Mouse (Mus musculus): Measurements from ENCODE around the gene Ppm1a. TPM values are rescaled to one million over a fixed set of nuclear protein-coding genes. Genes with fewer than 3 reads are reported as not detected.
A peak's percentile ranks its signal among the peaks of the same experiment; 100 is the strongest.
"Not testable (repeated sequence)": the region's sequence is repeated elsewhere in the genome, so short reads cannot be mapped to it uniquely, and the experiment has no call there.

The Ppm1a gene
- polyA plus RNA-seq, 1 experiment from 2014 or later, result 53.5 TPM

DNA sequence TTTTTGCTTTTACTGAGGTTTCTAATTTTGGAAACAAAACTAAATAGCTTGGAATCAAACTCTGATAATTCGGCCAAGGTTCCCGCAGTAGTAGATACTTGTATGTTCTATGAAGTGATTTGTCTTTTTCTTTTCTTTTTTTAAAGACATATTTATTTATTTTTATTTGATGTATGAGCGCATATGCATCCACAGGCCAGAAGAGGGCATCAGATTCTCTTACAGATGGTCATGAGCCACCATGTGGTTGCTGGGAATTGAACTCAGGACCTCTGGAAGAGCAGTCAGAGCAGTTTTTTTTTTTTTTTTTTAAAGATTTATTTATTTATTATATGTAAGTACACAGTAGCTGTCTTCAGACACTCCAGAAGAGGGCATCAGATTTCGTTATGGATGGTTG, 25.5 kb downstream of the Ppm1a start:
- H3K4me1 ChIP-seq (replicated peaks; ENCODE audit: insufficient read depth, low read length); DNase-seq (ENCODE audit: low spot score); H3K27me3 ChIP-seq (ENCODE audit: insufficient read depth, low read length); H3K4me2 ChIP-seq (ENCODE audit: low read length); H3K4me3 ChIP-seq (replicated peaks; ENCODE audit: low read depth, low read length); H3K9ac ChIP-seq (ENCODE audit: low read depth, low read length); H3K27ac ChIP-seq; ATAC-seq (replicated peaks; ENCODE audit: low FRiP score, low read depth); H3K9me3 ChIP-seq (replicated peaks; ENCODE audit: low read length): not testable (repeated sequence)
- WGBS, result 90% methylated on average over 4 of the region's 4 CpGs
- H3K36me3 ChIP-seq (ENCODE audit: insufficient read depth, low read length), result 0 out of 2 replicates have a peak, but pooled peaks cover 15% of the 10 kb centered on the region
- 0 out of 2 replicates have a peak, but pooled peaks have one; percentile 29 for TF ChIP-seq CTCF (IDR thresholded peaks at IDR 0.05; ENCODE audit: low read depth)

DNA sequence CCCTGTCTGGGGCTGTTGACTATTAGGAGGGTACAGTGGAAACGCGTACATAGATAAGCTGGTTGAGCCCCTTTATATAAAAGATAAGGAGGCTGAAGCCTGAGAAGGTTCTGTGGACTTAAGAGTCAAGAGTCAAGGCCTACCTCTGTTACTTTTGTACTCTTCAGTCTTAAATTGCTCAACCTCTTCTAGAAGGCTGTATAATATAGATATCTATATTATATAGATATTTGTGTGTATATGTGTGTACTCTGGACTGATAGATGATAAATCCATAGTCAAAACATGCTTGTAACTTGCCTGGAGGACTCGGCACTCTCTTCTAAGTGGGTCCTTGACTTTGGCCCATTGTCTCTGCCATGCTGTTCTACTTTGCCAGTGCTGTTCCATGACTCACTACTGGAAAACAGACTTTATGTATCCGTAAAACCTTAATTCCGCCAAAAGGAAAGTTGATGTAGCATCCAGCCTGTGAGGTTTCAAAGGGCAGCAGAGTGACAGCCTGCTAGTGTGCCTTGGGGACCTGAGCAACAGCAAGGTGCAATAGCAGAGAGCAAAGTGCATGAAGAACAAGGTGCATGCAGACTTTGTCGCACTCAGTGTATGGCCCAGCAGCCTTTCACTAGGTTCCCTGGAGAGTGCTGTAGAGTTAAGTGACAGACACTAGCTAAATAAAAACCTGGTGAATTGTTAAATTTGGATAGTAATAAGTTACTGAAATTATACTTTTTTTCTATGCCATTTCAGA, 28.1 kb downstream of the Ppm1a start:
- 91% methylated on average over 6 of the region's 6 CpGs for WGBS
- DNase-seq (ENCODE audit: low spot score), result no peak
- Histone ChIP-seq H3K27me3 (ENCODE audit: insufficient read depth, low read length) (no peaks in the 10 kb centered on the region), H3K27ac (no peak overlapping the region), H3K4me1 (replicated peaks; ENCODE audit: insufficient read depth, low read length) (0 out of 2 replicates have a peak, but pooled peaks cover 2% of the 10 kb centered on the region), H3K36me3 (ENCODE audit: insufficient read depth, low read length) (0 out of 2 replicates have a peak, but pooled peaks cover 15% of the 10 kb centered on the region), H3K4me3 (replicated peaks; ENCODE audit: low read depth, low read length) (no peak overlapping the region), H3K9ac (ENCODE audit: low read depth, low read length) (no peak overlapping the region), H3K9me3 (replicated peaks; ENCODE audit: low read length) (no peaks in the 10 kb centered on the region), H3K4me2 (ENCODE audit: low read length) (no peak overlapping the region)
- ATAC-seq (replicated peaks; ENCODE audit: low FRiP score, low read depth), result no peak
- no peak for TF ChIP-seq CTCF (IDR thresholded peaks at IDR 0.05; ENCODE audit: low read depth)

DNA sequence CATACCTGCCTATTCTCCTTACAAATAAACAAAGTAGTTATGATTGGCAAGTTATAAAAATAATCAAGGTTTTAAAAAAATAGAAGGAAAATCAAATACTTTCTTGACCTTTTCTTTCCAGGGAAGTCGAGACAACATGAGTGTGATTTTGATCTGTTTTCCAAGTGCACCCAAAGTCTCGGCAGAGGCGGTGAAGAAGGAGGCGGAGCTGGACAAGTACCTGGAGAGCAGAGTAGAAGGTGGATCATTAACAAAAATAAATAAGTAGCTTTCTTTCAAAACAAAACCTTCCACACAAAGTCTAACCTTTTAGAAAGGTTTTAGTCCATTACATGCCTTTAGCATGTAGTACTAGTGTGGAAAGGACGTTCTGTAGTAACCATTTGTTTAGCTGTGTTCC, 29.3 kb downstream of the Ppm1a start:
- H3K4me2 ChIP-seq (ENCODE audit: low read length), result no peak overlapping the region
- ATAC-seq (replicated peaks; ENCODE audit: low FRiP score, low read depth) (no peak), DNase-seq (ENCODE audit: low spot score) (peak; percentile 29)
- H3K27ac ChIP-seq, result 0 out of 2 replicates have a peak overlapping the region, but pooled peaks have one; percentile 34
- no peak for TF ChIP-seq CTCF (IDR thresholded peaks at IDR 0.05; ENCODE audit: low read depth)
- no peaks in the 10 kb centered on the region for H3K4me1 ChIP-seq (replicated peaks; ENCODE audit: insufficient read depth, low read length)
- H3K9ac ChIP-seq (ENCODE audit: low read depth, low read length), result no peak overlapping the region
- H3K4me3 ChIP-seq (replicated peaks; ENCODE audit: low read depth, low read length), result no peak overlapping the region
- H3K36me3 ChIP-seq (ENCODE audit: insufficient read depth, low read length), result 0 out of 2 replicates have a peak, but pooled peaks cover 15% of the 10 kb centered on the region
- H3K9me3 ChIP-seq (replicated peaks; ENCODE audit: low read length), result no peaks in the 10 kb centered on the region
- 71% methylated on average over 5 of the region's 5 CpGs for WGBS
- H3K27me3 ChIP-seq (ENCODE audit: insufficient read depth, low read length), result no peaks in the 10 kb centered on the region

DNA sequence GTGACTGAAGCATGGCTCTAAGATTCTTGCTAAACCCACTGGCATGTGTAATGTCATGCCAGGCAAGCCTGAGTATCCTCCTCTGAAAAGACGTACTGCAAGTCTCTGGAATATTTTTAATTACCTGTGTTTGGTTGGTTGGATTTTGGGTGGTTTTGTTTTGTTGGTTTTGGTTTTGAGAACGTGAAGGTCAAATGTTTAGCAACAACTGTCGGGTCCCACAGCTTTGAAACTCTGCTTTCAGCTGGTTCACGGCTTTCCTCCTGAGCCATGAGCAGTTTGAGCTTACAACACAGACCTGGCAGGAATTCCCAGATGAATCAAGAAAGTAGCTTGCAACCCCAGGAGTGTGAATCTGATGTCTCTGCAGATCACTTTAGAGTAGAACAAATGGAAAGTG, 29.7 kb downstream of the Ppm1a start:
- no peaks in the 10 kb centered on the region for H3K4me1 ChIP-seq (replicated peaks; ENCODE audit: insufficient read depth, low read length)
- no peak overlapping the region for H3K4me3 ChIP-seq (replicated peaks; ENCODE audit: low read depth, low read length)
- H3K27ac ChIP-seq, result 0 out of 2 replicates have a peak overlapping the region, but pooled peaks have one; percentile 34
- H3K9me3 ChIP-seq (replicated peaks; ENCODE audit: low read length), result no peaks in the 10 kb centered on the region
- ATAC-seq (replicated peaks; ENCODE audit: low FRiP score, low read depth) (no peak), DNase-seq (ENCODE audit: low spot score) (no peak)
- no peak overlapping the region for H3K9ac ChIP-seq (ENCODE audit: low read depth, low read length)
- H3K4me2 ChIP-seq (ENCODE audit: low read length), result no peak overlapping the region
- no peak for TF ChIP-seq CTCF (IDR thresholded peaks at IDR 0.05; ENCODE audit: low read depth)
- no peaks in the 10 kb centered on the region for H3K27me3 ChIP-seq (ENCODE audit: insufficient read depth, low read length)
- WGBS, result 74% methylated on average over 4 of the region's 4 CpGs
- H3K36me3 ChIP-seq (ENCODE audit: insufficient read depth, low read length), result 0 out of 2 replicates have a peak, but pooled peaks cover 15% of the 10 kb centered on the region

DNA sequence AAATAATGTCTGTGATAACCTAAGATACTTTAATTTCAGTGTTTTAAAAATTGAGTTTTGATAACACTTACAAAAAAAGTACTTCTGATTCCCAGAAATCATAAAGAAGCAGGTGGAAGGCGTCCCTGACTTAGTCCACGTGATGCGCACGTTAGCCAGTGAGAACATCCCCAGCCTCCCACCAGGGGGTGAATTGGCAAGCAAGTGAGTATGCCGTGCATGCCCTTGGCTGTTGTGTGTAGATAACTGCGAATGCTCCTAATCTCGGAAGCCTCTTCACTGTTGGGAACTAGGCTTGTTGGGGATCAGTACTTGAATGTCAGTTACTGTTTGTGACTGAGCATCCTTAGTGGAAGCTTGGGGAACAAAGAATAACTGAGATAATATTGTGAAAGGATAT, 33.3 kb downstream of the Ppm1a start:
- 73% methylated on average over 7 of the region's 7 CpGs for WGBS
- no peak for ATAC-seq (replicated peaks; ENCODE audit: low FRiP score, low read depth)
- H3K36me3 ChIP-seq (ENCODE audit: insufficient read depth, low read length), result peaks cover 20% of the 10 kb centered on the region; the same call in 1 of the 2 replicates
- H3K4me2 ChIP-seq (ENCODE audit: low read length), result no peak overlapping the region
- no peaks in the 10 kb centered on the region; the same call in 1 of the 2 replicates for H3K4me1 ChIP-seq (replicated peaks; ENCODE audit: insufficient read depth, low read length)
- no peak overlapping the region for H3K4me3 ChIP-seq (replicated peaks; ENCODE audit: low read depth, low read length)
- no peaks in the 10 kb centered on the region for H3K27me3 ChIP-seq (ENCODE audit: insufficient read depth, low read length)
- DNase-seq (ENCODE audit: low spot score), result no peak
- H3K27ac ChIP-seq, result no peak overlapping the region
- no peak overlapping the region for H3K9ac ChIP-seq (ENCODE audit: low read depth, low read length)
- TF ChIP-seq CTCF (IDR thresholded peaks at IDR 0.05; ENCODE audit: low read depth), result no peak
- no peaks in the 10 kb centered on the region for H3K9me3 ChIP-seq (replicated peaks; ENCODE audit: low read length)

DNA sequence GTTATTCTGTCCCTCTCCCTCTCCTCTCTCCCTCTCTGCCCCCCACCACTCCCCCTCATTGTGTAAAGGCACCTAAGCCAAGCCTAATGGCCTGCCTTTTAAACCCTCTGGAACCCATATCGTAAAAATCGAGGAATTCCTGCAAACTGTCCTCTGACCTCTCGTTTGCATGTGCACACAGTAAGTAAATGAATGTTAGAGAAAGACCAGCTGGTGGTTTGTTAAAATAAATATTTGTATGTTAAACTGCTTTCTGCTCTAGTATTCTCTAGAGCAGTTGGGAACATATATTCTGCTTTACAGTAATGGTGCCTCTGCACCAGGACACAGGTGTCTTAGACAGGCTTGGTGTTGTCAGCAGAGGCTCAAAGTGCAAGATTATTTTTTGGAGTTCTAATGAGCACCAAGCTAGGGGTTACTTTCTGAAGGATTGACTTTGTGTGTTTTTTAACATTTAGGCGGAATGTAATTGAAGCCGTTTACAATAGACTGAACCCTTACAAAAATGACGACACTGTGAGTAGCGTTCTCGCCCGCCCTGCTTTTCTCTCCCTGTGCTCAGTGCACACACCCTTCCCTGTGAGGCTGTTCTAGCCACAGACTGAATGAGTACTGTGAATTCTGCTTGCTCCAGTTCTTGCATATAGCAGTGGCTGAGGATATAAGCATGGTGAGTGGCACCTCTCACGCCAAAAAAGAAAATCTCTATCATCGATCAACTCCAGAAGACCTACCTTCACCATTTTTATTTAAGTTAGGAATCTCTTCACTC, 35.3 kb downstream of the Ppm1a start:
- Histone ChIP-seq H3K9ac (ENCODE audit: low read depth, low read length) (no peak overlapping the region), H3K27me3 (ENCODE audit: insufficient read depth, low read length) (no peaks in the 10 kb centered on the region), H3K27ac (no peak overlapping the region), H3K9me3 (replicated peaks; ENCODE audit: low read length) (no peaks in the 10 kb centered on the region), H3K4me3 (replicated peaks; ENCODE audit: low read depth, low read length) (no peak overlapping the region), H3K36me3 (ENCODE audit: insufficient read depth, low read length) (peaks cover 23% of the 10 kb centered on the region; the same call in 1 of the 2 replicates), H3K4me1 (replicated peaks; ENCODE audit: insufficient read depth, low read length) (no peaks in the 10 kb centered on the region; the same call in 1 of the 2 replicates), H3K4me2 (ENCODE audit: low read length) (no peak overlapping the region)
- DNase-seq (ENCODE audit: low spot score) (peak; percentile 61), ATAC-seq (replicated peaks; ENCODE audit: low FRiP score, low read depth) (no peak)
- 64% methylated on average over 11 of the region's 11 CpGs for WGBS
- no peak for TF ChIP-seq CTCF (IDR thresholded peaks at IDR 0.05; ENCODE audit: low read depth)

Measured in kidney, postnatal 0 days (tissue).